Mouse (Mus musculus): Measurements from ENCODE around the gene Nuf2.

Nuf2 gene

GRCm38 (mm10) chr1:169471185-169471584 is 60.1 kb downstream of the Nuf2 start:
- no peak for DNase-seq (ENCODE audit: low spot score in 2 of 2)

GRCm38 (mm10) chr1:169467791-169468190 is 63.5 kb downstream of the Nuf2 start:
- peak in 1 of 2 experiments; percentile 39 for DNase-seq (ENCODE audit: low spot score in 2 of 2)

- DNase-seq (ENCODE audit: low spot score in 2 of 2), result peak; percentile 60 to 68
Measured at GRCm38 (mm10) chr1:169462386-169463115, 68.7 kb downstream of the Nuf2 start.

GRCm38 (mm10) chr1:169459071-169459782 is 72.0 kb downstream of the Nuf2 start:
- DNase-seq (ENCODE audit: low spot score in 2 of 2), result peak in 1 of 2 experiments; percentile 55
